Mouse (Mus musculus): ENCODE data around the gene Fam178b. TPM values are rescaled to one million over a fixed set of nuclear protein-coding genes. Genes with fewer than 3 reads are reported as not detected.

Fam178b gene
- polyA plus RNA-seq, 1 experiment, result not detected

- TF ChIP-seq CTCF (IDR thresholded peaks at IDR 0.05; ENCODE audit: low read depth, low read length) (no peak), POLR2A (IDR thresholded peaks at IDR 0.05; ENCODE audit: borderline replicate concordance, low read depth, low read length) (no peak)
- H3K27ac ChIP-seq (ENCODE audit: insufficient read depth, low read depth, low read length), result 0 out of 2 replicates have a peak overlapping the region, but pooled peaks have one; percentile 18
- H3K4me1 ChIP-seq (ENCODE audit: control insufficient read depth, insufficient read depth, low read length), result peaks cover 24% of the 10 kb centered on the region
- H3K4me3 ChIP-seq (ENCODE audit: insufficient read depth, low read length), result peak overlapping the region; percentile 12; the same call in 1 of the 2 replicates
Observed at GRCm38 (mm10) chr1:36554633-36555399, 128.2 kb downstream of the Fam178b start.

- TF ChIP-seq POLR2A (IDR thresholded peaks at IDR 0.05; ENCODE audit: borderline replicate concordance, low read depth, low read length) (no peak), CTCF (IDR thresholded peaks at IDR 0.05; ENCODE audit: low read depth, low read length) (no peak)
- peaks cover 21% of the 10 kb centered on the region for H3K4me1 ChIP-seq (ENCODE audit: control insufficient read depth, insufficient read depth, low read length)
- no peak overlapping the region for H3K27ac ChIP-seq (ENCODE audit: insufficient read depth, low read depth, low read length)
- H3K4me3 ChIP-seq (ENCODE audit: insufficient read depth, low read length), result no peak overlapping the region
Observed at GRCm38 (mm10) chr1:36552506-36552905, 130.5 kb downstream of the Fam178b start.

- Histone ChIP-seq H3K4me1 (ENCODE audit: control insufficient read depth, insufficient read depth, low read length) (peaks cover 21% of the 10 kb centered on the region), H3K4me3 (ENCODE audit: insufficient read depth, low read length) (no peak overlapping the region), H3K27ac (ENCODE audit: insufficient read depth, low read depth, low read length) (no peak overlapping the region)
- TF ChIP-seq POLR2A (IDR thresholded peaks at IDR 0.05; ENCODE audit: borderline replicate concordance, low read depth, low read length), result no peak
- TF ChIP-seq CTCF (IDR thresholded peaks at IDR 0.05; ENCODE audit: low read depth, low read length), result no peak
Observed at GRCm38 (mm10) chr1:36551904-36552303, 131.1 kb downstream of the Fam178b start.

- H3K4me1 ChIP-seq (ENCODE audit: control insufficient read depth, insufficient read depth, low read length), result peaks cover 14% of the 10 kb centered on the region
- H3K27ac ChIP-seq (ENCODE audit: insufficient read depth, low read depth, low read length), result no peak overlapping the region
- TF ChIP-seq CTCF (IDR thresholded peaks at IDR 0.05; ENCODE audit: low read depth, low read length), result no peak
- no peak for TF ChIP-seq POLR2A (IDR thresholded peaks at IDR 0.05; ENCODE audit: borderline replicate concordance, low read depth, low read length)
- H3K4me3 ChIP-seq (ENCODE audit: insufficient read depth, low read length), result no peak overlapping the region
Observed at GRCm38 (mm10) chr1:36550075-36550863, 132.7 kb downstream of the Fam178b start.

- TF ChIP-seq CTCF (IDR thresholded peaks at IDR 0.05; ENCODE audit: low read depth, low read length) (no peak), POLR2A (IDR thresholded peaks at IDR 0.05; ENCODE audit: borderline replicate concordance, low read depth, low read length) (no peak)
- Histone ChIP-seq H3K4me3 (ENCODE audit: insufficient read depth, low read length) (no peak overlapping the region), H3K4me1 (ENCODE audit: control insufficient read depth, insufficient read depth, low read length) (peaks cover 6% of the 10 kb centered on the region), H3K27ac (ENCODE audit: insufficient read depth, low read depth, low read length) (no peak overlapping the region)
Observed at GRCm38 (mm10) chr1:36549491-36549890, 133.5 kb downstream of the Fam178b start.

GRCm38 (mm10) chr1:36548771-36549170 is 134.2 kb downstream of the Fam178b start:
- no peak overlapping the region for H3K27ac ChIP-seq (ENCODE audit: insufficient read depth, low read depth, low read length)
- no peak for TF ChIP-seq POLR2A (IDR thresholded peaks at IDR 0.05; ENCODE audit: borderline replicate concordance, low read depth, low read length)
- TF ChIP-seq CTCF (IDR thresholded peaks at IDR 0.05; ENCODE audit: low read depth, low read length), result no peak
- H3K4me3 ChIP-seq (ENCODE audit: insufficient read depth, low read length), result no peak overlapping the region
- H3K4me1 ChIP-seq (ENCODE audit: control insufficient read depth, insufficient read depth, low read length), result peaks cover 3% of the 10 kb centered on the region; the same call in 1 of the 2 replicates

- H3K4me3 ChIP-seq (ENCODE audit: insufficient read depth, low read length), result no peak overlapping the region
- peaks cover 3% of the 10 kb centered on the region; the same call in 1 of the 2 replicates for H3K4me1 ChIP-seq (ENCODE audit: control insufficient read depth, insufficient read depth, low read length)
- no peak overlapping the region for H3K27ac ChIP-seq (ENCODE audit: insufficient read depth, low read depth, low read length)
- TF ChIP-seq CTCF (IDR thresholded peaks at IDR 0.05; ENCODE audit: low read depth, low read length) (no peak), POLR2A (IDR thresholded peaks at IDR 0.05; ENCODE audit: borderline replicate concordance, low read depth, low read length) (no peak)
Observed at GRCm38 (mm10) chr1:36547981-36548598, 134.9 kb downstream of the Fam178b start.

GRCm38 (mm10) chr1:36546888-36547471 is 136.0 kb downstream of the Fam178b start, which contains the start of gene Ankrd39:
Ankrd39 (minus strand) TSS chr1:36547445.
- Histone ChIP-seq H3K27ac (ENCODE audit: insufficient read depth, low read depth, low read length) (no peak within 1 kb of the TSS), H3K4me1 (ENCODE audit: control insufficient read depth, insufficient read depth, low read length) (peaks cover 3% of the 10 kb centered on the region; the same call in 1 of the 2 replicates), H3K4me3 (ENCODE audit: insufficient read depth, low read length) (peak within 1 kb of the TSS; percentile 80)
- TF ChIP-seq POLR2A (IDR thresholded peaks at IDR 0.05; ENCODE audit: borderline replicate concordance, low read depth, low read length) (no peak), CTCF (IDR thresholded peaks at IDR 0.05; ENCODE audit: low read depth, low read length) (peak; percentile 77)

Measured in bone marrow macrophage, adult 2 months (primary cell).